Comparison of ENCODE assay signal across 8 mouse cellular contexts in genomic region chr2:14702973-14703645, GRCm38 (mm10).
DNase-seq lines count a peak whose midpoint lies in the region; ATAC-seq and TF ChIP-seq lines count a peak whose summit lies in the region.

No protein-coding gene starts in this region.

- DNase-seq in 416B (ENCODE audit: low read depth) (peak; percentile 56), ES-CJ7 (ENCODE audit: low read depth, low spot score) (peak; percentile 25)
- DNase-seq in embryo, embryonic 10.5 days (ENCODE audit: low spot score) = peak; percentile 77
- DNase-seq in layer of hippocampus, adult 9-10 months (ENCODE audit: low spot score) = peak; percentile 76
- DNase-seq in retina, adult 2 months (ENCODE audit: low read depth, low spot score) = peak; percentile 28
- DNase-seq in adrenal gland, postnatal 4 days (ENCODE audit: low spot score in 2 of 2) = no peak

- TF ChIP-seq CTCF in intestine, postnatal 0 days (IDR thresholded peaks at IDR 0.05; ENCODE audit: low read depth) = peak; percentile 71

- no peaks in the 10 kb centered on the region for H3K36me3 ChIP-seq in intestine, postnatal 0 days (ENCODE audit: control insufficient read depth, insufficient read depth)
- no peaks in the 10 kb centered on the region for H3K36me3 ChIP-seq in intestine, embryonic 15.5 days

- 81% methylated on average over 1 of the region's 1 CpGs for WGBS in intestine, postnatal 0 days
- WGBS in intestine, embryonic 15.5 days = 80% methylated on average over 1 of the region's 1 CpGs

- ATAC-seq in intestine, postnatal 0 days = no peak
- ATAC-seq in intestine, embryonic 15.5 days = no peak

- no peaks in the 10 kb centered on the region for H3K4me1 ChIP-seq in intestine, postnatal 0 days (replicated peaks; ENCODE audit: control insufficient read depth, insufficient read depth, low read length)
- H3K4me1 ChIP-seq in intestine, embryonic 15.5 days (replicated peaks) = no peaks in the 10 kb centered on the region

- no peak overlapping the region for H3K4me2 ChIP-seq in intestine, postnatal 0 days (replicated peaks; ENCODE audit: low read depth)
- no peak overlapping the region for H3K4me2 ChIP-seq in intestine, embryonic 15.5 days (replicated peaks)

- no peaks in the 10 kb centered on the region for H3K9me3 ChIP-seq in intestine, postnatal 0 days (ENCODE audit: control insufficient read depth)
- H3K9me3 ChIP-seq in intestine, embryonic 15.5 days = no peaks in the 10 kb centered on the region

- no peak overlapping the region for H3K4me3 ChIP-seq in intestine, postnatal 0 days (ENCODE audit: low read depth, low read length)
- H3K4me3 ChIP-seq in intestine, embryonic 15.5 days (replicated peaks) = no peak overlapping the region

- H3K9ac ChIP-seq in intestine, postnatal 0 days (ENCODE audit: low read depth, low read length) = no peak overlapping the region
- no peak overlapping the region for H3K9ac ChIP-seq in intestine, embryonic 15.5 days

- no peaks in the 10 kb centered on the region for H3K27me3 ChIP-seq in intestine, postnatal 0 days (replicated peaks; ENCODE audit: control insufficient read depth, insufficient read depth, low read length)
- no peaks in the 10 kb centered on the region for H3K27me3 ChIP-seq in intestine, embryonic 15.5 days (replicated peaks)

- H3K27ac ChIP-seq in intestine, postnatal 0 days (ENCODE audit: low read depth, low read length) = no peak overlapping the region
- no peak overlapping the region for H3K27ac ChIP-seq in intestine, embryonic 15.5 days

Comparison
In these comparisons a context has a peak if more than half of its experiments do, and no peak if none do; other contexts are left out.
1. DNase-seq: peak in 416B (single experiment), ES-CJ7 (single experiment), embryo, embryonic 10.5 days (single experiment), layer of hippocampus, adult 9-10 months (single experiment) and retina, adult 2 months (single experiment); none in adrenal gland, postnatal 4 days (0 of 2).